ENCODE assay signal across 8 mouse cellular contexts in genomic region chr9:80351678-80352331, GRCm38 (mm10).
DNase-seq lines count a peak whose midpoint lies in the region; ATAC-seq lines count a peak whose summit lies in the region.

No protein-coding gene starts in this region.

- H3K27me3 ChIP-seq in heart, embryonic 14.5 days (ENCODE audit: control insufficient read depth, insufficient read depth, low read length) = no peaks in the 10 kb centered on the region
- no peaks in the 10 kb centered on the region for H3K27me3 ChIP-seq in hindbrain, embryonic 11.5 days (ENCODE audit: control insufficient read depth, insufficient read depth, low read length)
- peaks cover 5% of the 10 kb centered on the region; the same call in 1 of the 2 replicates for H3K27me3 ChIP-seq in midbrain, embryonic 12.5 days

- no peak overlapping the region for H3K4me3 ChIP-seq in heart, embryonic 14.5 days (ENCODE audit: control insufficient read depth in 1 of 2, insufficient read depth in 1 of 2, low read depth in 1 of 2, low read length in 2 of 2)
- no peak overlapping the region for H3K4me3 ChIP-seq in hindbrain, embryonic 11.5 days (ENCODE audit: low read depth, low read length)
- H3K4me3 ChIP-seq in midbrain, embryonic 12.5 days = peak overlapping the region; percentile 23; the same call in 1 of the 2 replicates

- H3K9me3 ChIP-seq in heart, embryonic 14.5 days (ENCODE audit: control insufficient read depth, low read length) = 0 out of 2 replicates have a peak, but pooled peaks cover 3% of the 10 kb centered on the region
- no peaks in the 10 kb centered on the region for H3K9me3 ChIP-seq in hindbrain, embryonic 11.5 days (ENCODE audit: control insufficient read depth, low read length)
- H3K9me3 ChIP-seq in midbrain, embryonic 12.5 days = no peaks in the 10 kb centered on the region

- H3K4me1 ChIP-seq in heart, embryonic 14.5 days (ENCODE audit: control insufficient read depth in 2 of 2, insufficient read depth in 2 of 2, low read length in 2 of 2) = no peaks in the 10 kb centered on the region
- H3K4me1 ChIP-seq in hindbrain, embryonic 11.5 days (replicated peaks; ENCODE audit: control insufficient read depth, insufficient read depth, low read length) = 0 out of 2 replicates have a peak, but pooled peaks cover 2% of the 10 kb centered on the region
- H3K4me1 ChIP-seq in midbrain, embryonic 12.5 days = peaks cover 14% of the 10 kb centered on the region

- no peak for DNase-seq in heart, postnatal 4 days
- peak; percentile 49 for DNase-seq in embryo, embryonic 10 days (ENCODE audit: low spot score)
- DNase-seq in hindbrain, embryonic 11.5 days (ENCODE audit: low spot score) = peak; percentile 45
- no peak for DNase-seq in left cerebral cortex, adult 11 months (ENCODE audit: low spot score)
- DNase-seq in kidney, postnatal 4 days = no peak

- no peak overlapping the region for H3K27ac ChIP-seq in heart, embryonic 14.5 days (replicated peaks in 1 of 2; ENCODE audit: control insufficient read depth in 1 of 2, insufficient read depth in 1 of 2, low read depth in 2 of 2, low read length in 2 of 2)
- no peak overlapping the region for H3K27ac ChIP-seq in hindbrain, embryonic 11.5 days (ENCODE audit: low read depth, low read length)
- no peak overlapping the region for H3K27ac ChIP-seq in midbrain, embryonic 12.5 days (replicated peaks)

- no peaks in the 10 kb centered on the region for H3K36me3 ChIP-seq in heart, embryonic 14.5 days (ENCODE audit: control insufficient read depth, insufficient read depth, low read length)
- no peaks in the 10 kb centered on the region for H3K36me3 ChIP-seq in hindbrain, embryonic 11.5 days (ENCODE audit: control insufficient read depth, insufficient read depth, low read length)
- H3K36me3 ChIP-seq in midbrain, embryonic 12.5 days = no peaks in the 10 kb centered on the region

- no peak for ATAC-seq in heart, embryonic 14.5 days (ENCODE audit: insufficient number of reproducible peaks, insufficient read depth, low FRiP score, low read depth)
- ATAC-seq in hindbrain, embryonic 11.5 days (ENCODE audit: low FRiP score) = peak; percentile 86
- peak; percentile 84 for ATAC-seq in midbrain, embryonic 12.5 days (ENCODE audit: low FRiP score, low read depth)
- ATAC-seq in megakaryocyte-erythroid progenitor cell, adult 5-6 weeks (replicated peaks; ENCODE audit: low FRiP score, low TSS enrichment, poor library complexity, severe bottlenecking) = no peak

- 46% methylated on average over 20 of the region's 20 CpGs for WGBS in heart, embryonic 14.5 days
- WGBS in hindbrain, embryonic 11.5 days = 21% methylated on average over 20 of the region's 20 CpGs
- 11% methylated on average over 20 of the region's 20 CpGs for WGBS in midbrain, embryonic 12.5 days

- H3K9ac ChIP-seq in heart, embryonic 14.5 days (ENCODE audit: low read length) = no peak overlapping the region
- H3K9ac ChIP-seq in hindbrain, embryonic 11.5 days (ENCODE audit: low read depth, low read length) = no peak overlapping the region
- H3K9ac ChIP-seq in midbrain, embryonic 12.5 days (replicated peaks) = no peak overlapping the region

- H3K4me2 ChIP-seq in heart, embryonic 14.5 days (ENCODE audit: low read length) = peak overlapping the region; percentile 14
- H3K4me2 ChIP-seq in hindbrain, embryonic 11.5 days (replicated peaks; ENCODE audit: low read depth, low read length) = peak overlapping the region; percentile 25; the same call in 1 of the 2 replicates
- peak overlapping the region; percentile 43 for H3K4me2 ChIP-seq in midbrain, embryonic 12.5 days (replicated peaks)

Comparison
In these comparisons a context has a peak if more than half of its experiments do, and no peak if none do; other contexts are left out.
1. ATAC-seq: peak in hindbrain, embryonic 11.5 days (single experiment) and midbrain, embryonic 12.5 days (single experiment); none in heart, embryonic 14.5 days (single experiment) and megakaryocyte-erythroid progenitor cell, adult 5-6 weeks (single experiment).
2. DNase-seq: peak in embryo, embryonic 10 days (single experiment) and hindbrain, embryonic 11.5 days (single experiment); none in heart, postnatal 4 days (single experiment), left cerebral cortex, adult 11 months (single experiment) and kidney, postnatal 4 days (0 of 2).
3. Peak in every context shown above with its lines, with median percentiles within 50 percentile points of each other: H3K4me2 ChIP-seq.